Mouse (Mus musculus) spleen, adult 2 months (tissue): ENCODE data around the gene Agap1.

ENCODE experiments used
- CTCF ChIP-seq: fragments of 200-500 bp; IDR thresholded peaks from 2 replicates; pipeline ENCODE4 v1.5.1; 2011; ENCODE audit warnings: mild to moderate bottlenecking, inconsistent platforms; ENCODE audit not compliant: insufficient read depth, insufficient read length, insufficient replicate concordance; ENCODE audit errors: extremely low read depth
- POLR2A ChIP-seq: fragments of 200-500 bp; IDR thresholded peaks from 2 replicates; pipeline ENCODE4 v1.6.1; 2011; ENCODE audit warnings: low read depth, low read length, inconsistent platforms

DNA sequence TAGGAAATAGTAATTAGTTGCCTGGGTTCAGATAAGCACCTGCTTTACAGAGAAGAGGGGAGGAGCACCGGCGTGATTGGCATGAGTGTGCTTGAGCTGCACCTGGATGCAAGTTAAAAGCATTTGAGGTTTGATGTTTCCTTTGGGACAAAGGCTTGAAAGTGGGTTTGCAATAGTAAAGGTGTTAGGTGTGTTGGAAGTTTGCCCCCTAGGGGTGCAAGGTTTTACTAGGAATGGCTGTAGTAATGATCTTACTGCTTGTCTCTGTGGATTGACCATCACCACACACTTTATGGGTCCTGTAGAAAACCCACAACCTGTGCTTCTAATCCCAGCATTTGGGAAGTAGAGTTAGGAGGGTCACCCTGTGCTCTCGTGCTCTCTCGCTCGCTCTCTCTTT, 128.8 kb downstream of the Agap1 start:
- TF ChIP-seq POLR2A, result no peak
- TF ChIP-seq CTCF, result no peak
